Mouse (Mus musculus): ENCODE results near the gene Srr. TPM values are rescaled to one million over a fixed set of nuclear protein-coding genes. Genes with fewer than 3 reads are reported as not detected.

Gene Srr
- 2.2 TPM in 2 replicates for polyA plus RNA-seq (2012)

DNA sequence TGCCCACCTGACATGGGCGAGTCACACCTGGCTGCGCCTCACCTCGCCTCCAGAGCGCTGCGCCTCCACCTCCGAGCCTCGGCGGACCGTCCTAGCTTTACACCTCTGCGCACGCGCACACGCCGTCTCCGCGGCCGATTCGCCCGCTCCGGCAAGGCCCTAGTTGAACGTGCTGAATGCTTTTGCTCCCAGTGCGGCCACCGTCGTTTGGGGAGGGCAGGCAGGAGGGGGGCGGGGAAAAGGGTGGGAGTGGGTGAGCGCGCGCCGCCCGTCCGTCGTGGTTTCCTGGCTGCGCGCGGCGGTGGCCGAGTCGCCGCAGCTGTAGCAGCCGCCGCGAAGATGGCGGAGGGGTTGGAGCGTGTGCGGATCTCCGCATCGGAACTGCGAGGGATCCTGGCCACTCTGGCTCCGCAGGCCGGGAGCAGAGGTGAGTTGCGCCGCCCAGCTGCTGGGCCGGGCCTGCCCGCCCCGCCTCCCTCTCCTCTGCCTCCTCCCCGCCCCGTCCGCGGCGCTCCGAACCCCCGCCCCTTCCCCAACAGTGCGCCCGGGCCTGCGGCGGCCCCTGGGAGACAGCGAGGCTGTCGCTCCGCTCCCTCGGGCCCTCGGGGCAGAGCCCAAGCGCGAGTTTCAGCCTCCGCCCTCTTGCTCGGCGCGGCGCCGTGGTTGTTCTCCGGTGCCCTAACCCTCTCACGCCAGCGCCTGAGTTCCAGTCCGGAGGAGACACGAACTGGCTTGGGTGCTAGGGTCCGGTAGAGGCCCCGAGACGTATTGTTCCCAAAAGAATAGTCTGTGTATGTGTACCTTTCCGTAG is at the start of gene Srr, which contains the start of gene Smg6:
Srr (minus strand) TSS at position 372 of the 811 bp plus-strand sequence.
Smg6 (plus strand) TSS at position 247 of the 811 bp plus-strand sequence.

DNA sequence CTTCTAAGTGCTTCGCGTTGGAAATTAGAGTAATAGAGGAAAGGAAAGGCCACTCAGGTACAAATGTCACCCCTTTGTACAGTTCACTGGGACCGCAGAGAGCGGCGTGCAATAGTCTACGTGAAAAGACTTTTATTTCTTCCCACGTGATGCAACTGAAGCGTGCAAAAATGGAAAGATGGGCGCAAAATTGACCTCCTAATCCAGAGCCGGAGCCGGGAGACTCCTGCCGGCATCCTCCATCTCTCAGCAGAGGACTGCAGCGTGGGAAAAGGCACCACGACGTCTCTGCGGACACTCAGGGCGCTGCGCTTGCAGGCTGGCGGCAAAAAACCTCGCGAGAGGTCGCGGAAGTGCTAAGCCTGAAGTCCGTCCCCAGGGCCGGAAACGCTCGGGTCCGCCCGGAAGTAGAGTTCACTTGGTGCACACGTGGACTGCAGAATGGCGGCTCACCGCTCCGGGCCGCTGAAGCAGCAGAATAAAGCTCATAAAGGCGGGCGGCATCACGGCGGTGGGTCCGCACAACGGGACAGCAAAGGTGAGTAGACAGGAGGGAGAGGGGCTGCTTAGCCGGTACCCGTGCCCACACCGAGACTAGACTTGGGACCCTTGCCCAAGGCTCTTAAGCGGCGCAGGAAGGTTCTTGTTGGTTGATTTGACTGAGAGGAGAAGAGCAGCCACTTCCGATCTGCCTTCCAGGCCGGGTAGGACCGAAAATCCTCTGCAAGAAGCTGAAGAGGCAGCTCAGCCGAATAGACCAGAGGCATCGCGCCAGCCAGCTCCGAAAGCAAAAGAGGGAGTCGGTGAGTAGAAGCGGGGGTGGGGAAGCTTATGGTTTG is 27.9 kb downstream of the Srr start, which contains the start of gene Tsr1:
Tsr1 (plus strand) TSS at position 394 of the 839 bp plus-strand sequence.

DNA sequence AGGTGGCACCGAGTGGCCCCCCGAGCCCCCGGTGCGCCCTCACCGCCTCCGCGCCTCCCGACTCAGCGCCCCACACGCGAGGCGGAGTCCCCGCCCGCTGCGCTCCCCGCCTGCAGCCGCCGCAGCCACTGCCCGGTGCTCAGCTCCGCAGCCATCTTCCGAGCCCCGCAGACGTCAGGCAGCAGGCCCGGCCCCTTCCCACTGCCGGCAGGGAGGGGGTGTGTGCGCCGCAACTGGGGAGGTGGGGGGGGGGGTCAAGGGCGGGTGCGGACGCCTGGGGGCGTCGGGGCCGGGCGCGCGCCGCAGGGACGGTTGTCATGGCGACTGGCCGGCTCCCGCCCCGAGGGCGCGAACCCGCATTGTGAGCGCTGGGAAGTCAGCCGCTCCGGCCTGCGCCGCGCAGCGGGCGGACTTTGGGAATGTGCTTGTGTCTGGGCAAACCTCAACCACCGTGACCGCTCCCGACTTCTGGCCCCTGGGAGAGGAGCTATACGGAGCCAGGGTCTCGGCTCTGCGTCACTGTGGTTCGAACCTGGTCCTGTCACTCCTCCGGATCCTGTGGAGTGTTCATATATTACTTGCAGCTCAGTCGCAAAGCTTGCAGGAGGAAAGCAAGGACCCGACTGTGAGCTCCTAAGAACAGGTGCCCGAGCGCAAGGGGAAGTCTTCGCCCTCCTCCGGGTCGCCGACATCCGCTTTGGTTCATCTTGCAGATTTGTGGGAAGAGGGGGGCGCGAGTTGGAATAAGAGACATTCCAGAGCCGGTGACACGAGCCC is 28.7 kb downstream of the Srr start, which contains the start of gene Sgsm2:
Sgsm2 (minus strand) TSS at position 160 of the 777 bp plus-strand sequence.

Other genes with a start within 250 kb of the Srr start
- 7.4 and 8.1 TPM in 2 replicates for gene Pafah1b1, start 201.3 kb downstream of the Srr start, polyA plus RNA-seq (2012)
- gene Mettl16, start 155.1 kb downstream of the Srr start, polyA plus RNA-seq (2012), result 16.2 and 17.3 TPM in 2 replicates
- 194 and 252 TPM in 2 replicates for gene Mnt, start 95.0 kb downstream of the Srr start, polyA plus RNA-seq (2012)
- 11.7 and 17.1 TPM in 2 replicates for gene Sgsm2, start 28.9 kb downstream of the Srr start, polyA plus RNA-seq (2012)
- 24.5 and 29.6 TPM in 2 replicates for gene Tsr1, start 27.9 kb downstream of the Srr start, polyA plus RNA-seq (2012)
- 69.0 and 86.3 TPM in 2 replicates for gene Smg6, start 125 bp downstream of the Srr start, polyA plus RNA-seq (2012)
- gene Hic1, start 243.6 kb upstream of the Srr start, polyA plus RNA-seq (2012), result 1.1 and 2.2 TPM in 2 replicates

Data from megakaryocyte-erythroid progenitor cell, adult 5 weeks (primary cell).